Mouse (Mus musculus): Measurements from ENCODE around the gene Fgfr2. TPM values are rescaled to one million over a fixed set of nuclear protein-coding genes. Genes with fewer than 3 reads are reported as not detected.

Gene Fgfr2
- polyA plus RNA-seq, 1 experiment from 2014 or later: not detected

- WGBS (ENCODE audit: missing documents): 53% methylated on average over 4 of the region's 4 CpGs
- Histone ChIP-seq H3K79me2 (ENCODE audit: inconsistent target) (no peaks in the 10 kb centered on the region), H3K4me3 (ENCODE audit: inconsistent target) (no peak overlapping the region), H3K36me3 (ENCODE audit: inconsistent target) (no peaks in the 10 kb centered on the region), H3K27ac (no peak overlapping the region)
These were observed 1035.0 kb downstream of the Fgfr2 start for GRCm38 (mm10) chr7:132088181-132088580.

DNA sequence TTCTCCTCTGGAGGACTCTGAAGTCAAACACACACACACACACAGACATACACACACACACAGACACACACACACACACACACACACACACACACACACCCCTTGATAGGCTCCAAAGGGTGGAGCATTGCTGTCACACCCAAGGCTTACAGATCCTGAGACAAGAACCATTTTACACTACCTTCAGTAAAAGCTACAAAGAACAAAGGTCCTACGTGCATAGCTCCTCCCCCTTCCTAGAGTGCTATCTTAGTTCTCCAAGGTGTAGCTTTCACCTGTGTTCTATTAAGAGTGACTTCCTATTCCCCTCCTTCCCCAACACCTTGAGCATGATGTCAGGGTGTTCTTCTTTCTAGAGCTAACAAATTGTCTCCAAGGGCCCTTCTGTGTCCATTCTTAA lies 1047.3 kb downstream of the Fgfr2 start:
- 67% methylated on average over 1 of the region's 1 CpGs for WGBS (ENCODE audit: missing documents)
- no peaks in the 10 kb centered on the region for H3K36me3 ChIP-seq (ENCODE audit: inconsistent target)

GRCm38 (mm10) chr7:132074503-132074902 lies 1048.6 kb downstream of the Fgfr2 start:
- WGBS (ENCODE audit: missing documents): 65% methylated on average over 3 of the region's 3 CpGs
- H3K27ac ChIP-seq: no peak overlapping the region
- H3K4me3 ChIP-seq (ENCODE audit: inconsistent target): no peak overlapping the region
- no peaks in the 10 kb centered on the region for H3K79me2 ChIP-seq (ENCODE audit: inconsistent target)
- no peaks in the 10 kb centered on the region for H3K36me3 ChIP-seq (ENCODE audit: inconsistent target)

More for the DNA sequence above, 1047.3 kb downstream of the Fgfr2 start:
- Histone ChIP-seq H3K4me3 (ENCODE audit: inconsistent target) (no peak overlapping the region), H3K27ac (no peak overlapping the region), H3K79me2 (ENCODE audit: inconsistent target) (no peaks in the 10 kb centered on the region)

DNA sequence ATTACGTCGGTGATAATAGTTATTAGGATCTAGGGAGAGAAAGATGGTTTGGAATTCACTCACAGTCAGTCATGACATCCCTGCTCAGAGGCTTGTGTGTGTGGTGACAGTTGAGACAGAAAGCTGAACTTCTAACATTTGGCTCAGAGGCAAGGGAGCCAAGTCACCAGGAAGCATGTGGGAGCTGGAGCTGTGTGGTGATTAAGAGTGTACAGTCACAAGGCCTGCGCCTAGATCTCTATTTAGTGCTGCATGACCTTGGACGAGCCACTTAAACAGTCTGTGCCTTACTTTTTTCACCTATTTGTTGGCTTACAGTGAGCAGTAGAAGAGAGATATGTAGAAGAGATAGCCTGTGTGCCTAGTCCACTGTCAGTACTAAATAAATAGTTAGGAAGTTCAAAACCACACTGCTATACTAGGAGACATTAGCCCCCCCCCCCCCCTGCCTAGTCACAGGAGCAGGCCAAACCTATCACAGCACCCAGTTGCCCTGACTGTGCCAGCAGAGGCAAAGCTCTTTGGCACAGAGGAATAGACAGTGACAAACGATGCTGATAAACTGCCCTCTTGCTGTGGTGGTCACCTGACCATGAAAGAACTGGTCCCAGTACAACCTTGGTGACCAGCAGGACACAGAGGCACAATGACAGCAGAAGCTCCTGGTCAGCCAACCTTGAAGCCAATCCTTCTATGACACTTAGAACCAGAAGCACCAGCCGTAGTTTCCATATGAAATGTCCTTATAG lies 1052.1 kb downstream of the Fgfr2 start:
- no peaks in the 10 kb centered on the region for H3K36me3 ChIP-seq (ENCODE audit: inconsistent target)
- H3K79me2 ChIP-seq (ENCODE audit: inconsistent target): no peaks in the 10 kb centered on the region
- WGBS (ENCODE audit: missing documents): 88% methylated on average over 6 of the region's 6 CpGs
- H3K4me3 ChIP-seq (ENCODE audit: inconsistent target): no peak overlapping the region
- no peak overlapping the region for H3K27ac ChIP-seq

- 80% methylated on average over 5 of the region's 5 CpGs for WGBS (ENCODE audit: missing documents)
- no peaks in the 10 kb centered on the region for H3K79me2 ChIP-seq (ENCODE audit: inconsistent target)
- H3K4me3 ChIP-seq (ENCODE audit: inconsistent target): no peak overlapping the region
These were observed 1055.2 kb downstream of the Fgfr2 start for GRCm38 (mm10) chr7:132067951-132068350.

DNA sequence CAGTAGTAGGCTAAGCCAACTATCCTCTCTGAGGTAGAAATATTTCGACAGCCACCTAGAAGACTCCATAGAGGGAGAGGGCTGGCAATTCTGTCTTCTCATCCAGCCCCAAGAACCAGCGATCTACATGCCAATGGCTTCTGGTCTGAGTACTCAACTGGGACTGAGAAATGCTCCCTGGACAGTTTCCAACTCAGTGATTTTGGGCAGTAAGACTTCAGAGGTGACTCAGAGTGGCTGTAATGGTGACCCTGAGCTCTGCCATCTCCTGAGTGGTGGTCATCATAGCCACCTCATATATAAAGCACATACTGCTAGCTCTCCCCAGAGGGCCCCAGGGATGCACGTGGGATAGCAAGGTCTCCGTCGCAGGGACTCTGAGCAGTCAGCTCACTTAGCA lies 1055.6 kb downstream of the Fgfr2 start:
- Histone ChIP-seq H3K36me3 (ENCODE audit: inconsistent target) (no peaks in the 10 kb centered on the region), H3K4me3 (ENCODE audit: inconsistent target) (no peak overlapping the region), H3K27ac (no peak overlapping the region), H3K79me2 (ENCODE audit: inconsistent target) (no peaks in the 10 kb centered on the region)
- WGBS (ENCODE audit: missing documents): 84% methylated on average over 5 of the region's 5 CpGs

More at GRCm38 (mm10) chr7:132067951-132068350, 1055.2 kb downstream of the Fgfr2 start:
- H3K36me3 ChIP-seq (ENCODE audit: inconsistent target): no peaks in the 10 kb centered on the region
- H3K27ac ChIP-seq: no peak overlapping the region

GRCm38 (mm10) chr7:132060116-132060515 lies 1063.0 kb downstream of the Fgfr2 start:
- no peaks in the 10 kb centered on the region for H3K79me2 ChIP-seq (ENCODE audit: inconsistent target)
- 74% methylated on average over 7 of the region's 7 CpGs for WGBS (ENCODE audit: missing documents)
- no peak overlapping the region for H3K27ac ChIP-seq
- no peaks in the 10 kb centered on the region for H3K36me3 ChIP-seq (ENCODE audit: inconsistent target)
- H3K4me3 ChIP-seq (ENCODE audit: inconsistent target): no peak overlapping the region

GRCm38 (mm10) chr7:132056565-132056964 lies 1066.6 kb downstream of the Fgfr2 start:
- no peak overlapping the region for H3K4me3 ChIP-seq (ENCODE audit: inconsistent target)
- H3K36me3 ChIP-seq (ENCODE audit: inconsistent target): no peaks in the 10 kb centered on the region
- H3K79me2 ChIP-seq (ENCODE audit: inconsistent target): no peaks in the 10 kb centered on the region
- 89% methylated on average over 7 of the region's 7 CpGs for WGBS (ENCODE audit: missing documents)
- no peak overlapping the region for H3K27ac ChIP-seq

DNA sequence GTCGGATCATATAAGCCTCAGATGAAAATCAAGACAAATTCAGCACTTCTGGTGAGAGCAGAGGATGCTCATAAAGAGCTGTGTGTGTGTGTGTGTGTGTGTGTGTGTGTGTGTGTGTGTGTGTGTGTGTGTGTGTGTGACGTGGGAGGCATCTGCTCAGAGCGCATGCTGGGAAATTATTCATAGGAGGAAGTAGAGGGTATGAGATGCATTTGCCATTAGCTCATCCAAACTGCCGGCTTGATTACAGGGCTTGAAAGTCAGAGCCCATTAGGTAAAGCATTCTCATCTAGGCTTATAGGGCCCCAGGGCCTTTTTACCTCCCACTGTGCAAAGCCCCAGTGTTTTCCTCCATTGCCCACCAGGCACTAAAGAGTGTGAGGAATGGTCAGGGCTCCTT lies 1076.5 kb downstream of the Fgfr2 start:
- no peak overlapping the region for H3K27ac ChIP-seq
- 67% methylated on average over 3 of the region's 4 CpGs for WGBS (ENCODE audit: missing documents)
- no peak overlapping the region for H3K4me3 ChIP-seq (ENCODE audit: inconsistent target)
- H3K79me2 ChIP-seq (ENCODE audit: inconsistent target): no peaks in the 10 kb centered on the region
- no peaks in the 10 kb centered on the region for H3K36me3 ChIP-seq (ENCODE audit: inconsistent target)

- Histone ChIP-seq H3K27ac (no peak overlapping the region), H3K36me3 (ENCODE audit: inconsistent target) (no peaks in the 10 kb centered on the region), H3K4me3 (ENCODE audit: inconsistent target) (no peak overlapping the region), H3K79me2 (ENCODE audit: inconsistent target) (no peaks in the 10 kb centered on the region)
- 73% methylated on average over 6 of the region's 6 CpGs for WGBS (ENCODE audit: missing documents)
These were observed 1091.1 kb downstream of the Fgfr2 start for GRCm38 (mm10) chr7:132031940-132032531.

DNA sequence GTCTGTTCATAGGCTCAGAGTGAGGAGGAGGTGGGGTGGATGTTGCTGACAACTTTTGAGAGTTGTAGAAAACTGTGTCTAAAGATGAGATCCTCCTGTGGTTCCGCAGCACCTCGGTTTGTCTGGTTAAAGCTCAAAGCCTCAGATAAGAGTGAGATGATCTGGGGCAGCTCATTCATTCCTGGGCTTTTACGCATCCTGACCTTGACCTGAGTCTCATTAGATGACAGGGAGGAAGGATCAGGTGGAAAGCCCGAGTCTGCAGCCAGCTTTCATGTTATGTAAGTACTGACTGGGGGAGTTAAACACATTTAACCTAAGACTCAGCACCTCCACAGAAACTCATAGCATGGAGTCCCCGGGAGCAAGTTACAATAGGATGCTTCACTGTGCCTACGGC lies 1096.5 kb downstream of the Fgfr2 start:
- Histone ChIP-seq H3K4me3 (ENCODE audit: inconsistent target) (no peak overlapping the region), H3K79me2 (ENCODE audit: inconsistent target) (no peaks in the 10 kb centered on the region), H3K27ac (no peak overlapping the region), H3K36me3 (ENCODE audit: inconsistent target) (no peaks in the 10 kb centered on the region)
- 79% methylated on average over 6 of the region's 6 CpGs for WGBS (ENCODE audit: missing documents)

DNA sequence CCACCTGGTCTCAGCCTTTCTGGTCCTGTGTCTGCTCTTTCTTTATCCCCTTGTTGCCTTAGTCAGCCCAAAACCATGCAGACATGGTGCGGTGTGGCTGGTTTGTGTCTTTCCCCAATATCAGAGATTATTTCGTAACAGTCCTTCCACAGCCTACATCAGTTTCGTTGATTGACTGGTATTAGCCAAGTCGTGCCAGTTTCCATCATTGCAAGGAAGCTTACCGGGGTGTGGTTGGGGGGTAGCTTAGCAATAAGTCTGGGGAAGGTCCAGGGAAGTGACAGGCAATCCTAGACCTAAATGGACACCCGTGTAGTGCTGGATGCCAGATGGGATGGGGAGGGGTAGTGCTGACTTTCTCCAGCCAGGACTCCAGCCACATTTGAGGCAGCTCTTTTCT lies 1097.6 kb downstream of the Fgfr2 start:
- Histone ChIP-seq H3K4me3 (ENCODE audit: inconsistent target) (no peak overlapping the region), H3K27ac (no peak overlapping the region), H3K79me2 (ENCODE audit: inconsistent target) (no peaks in the 10 kb centered on the region), H3K36me3 (ENCODE audit: inconsistent target) (no peaks in the 10 kb centered on the region)
- 71% methylated on average over 6 of the region's 6 CpGs for WGBS (ENCODE audit: missing documents)

- Histone ChIP-seq H3K36me3 (ENCODE audit: inconsistent target) (no peaks in the 10 kb centered on the region), H3K4me3 (ENCODE audit: inconsistent target) (no peak overlapping the region), H3K27ac (no peak overlapping the region), H3K79me2 (ENCODE audit: inconsistent target) (no peaks in the 10 kb centered on the region)
- WGBS (ENCODE audit: missing documents): 81% methylated on average over 3 of the region's 3 CpGs
These were observed 1107.2 kb downstream of the Fgfr2 start for GRCm38 (mm10) chr7:132015933-132016332.

DNA sequence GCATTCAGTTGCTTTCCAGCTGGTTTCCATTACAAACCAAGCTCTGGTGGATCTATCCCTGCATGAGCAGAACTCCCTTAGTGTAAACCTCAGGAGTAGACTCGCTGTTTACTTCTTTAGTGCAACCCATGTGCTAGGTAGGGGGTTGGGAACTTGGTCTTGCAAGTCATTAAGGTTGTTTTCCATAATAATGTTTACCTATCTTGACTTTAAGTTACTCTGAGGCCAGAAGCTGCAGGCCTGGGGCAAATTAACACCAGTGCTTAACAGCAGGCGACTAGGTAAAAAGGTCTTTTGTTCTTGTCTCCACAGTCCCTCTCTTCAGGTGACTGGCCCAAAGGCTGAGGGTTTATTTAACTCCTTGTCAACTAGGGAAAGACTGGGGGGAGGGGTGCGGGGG lies 1108.0 kb downstream of the Fgfr2 start:
- H3K79me2 ChIP-seq (ENCODE audit: inconsistent target): no peaks in the 10 kb centered on the region
- no peaks in the 10 kb centered on the region for H3K36me3 ChIP-seq (ENCODE audit: inconsistent target)
- 28% methylated on average over 3 of the region's 3 CpGs for WGBS (ENCODE audit: missing documents)
- H3K27ac ChIP-seq: no peak overlapping the region
- H3K4me3 ChIP-seq (ENCODE audit: inconsistent target): no peak overlapping the region

DNA sequence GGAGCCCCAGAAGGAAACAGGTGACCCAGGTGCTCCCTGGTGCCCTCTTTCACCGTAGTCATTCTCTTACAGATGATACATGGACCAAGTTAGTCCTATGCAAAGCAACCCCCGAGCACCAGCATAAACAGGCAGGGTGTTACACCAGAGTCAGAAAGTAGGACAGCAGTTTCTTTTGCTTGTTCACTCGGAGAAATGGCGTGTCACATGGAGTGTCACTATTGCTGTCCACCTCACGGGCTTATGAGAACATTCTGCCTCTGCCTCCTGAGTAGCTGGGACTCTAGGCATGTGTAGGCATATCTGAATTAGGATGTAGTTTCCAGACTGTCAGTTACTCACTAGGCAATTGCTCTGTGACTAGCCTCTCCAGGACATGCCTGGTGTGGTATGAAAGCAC lies 1109.2 kb downstream of the Fgfr2 start:
- WGBS (ENCODE audit: missing documents): 82% methylated on average over 5 of the region's 5 CpGs
- Histone ChIP-seq H3K79me2 (ENCODE audit: inconsistent target) (no peaks in the 10 kb centered on the region), H3K27ac (no peak overlapping the region), H3K4me3 (ENCODE audit: inconsistent target) (no peak overlapping the region), H3K36me3 (ENCODE audit: inconsistent target) (no peaks in the 10 kb centered on the region)

All from macrophage (primary cell).